Mouse (Mus musculus) liver, postnatal 0 days (tissue): ENCODE data around the gene Mchr1.

ENCODE experiments used
- CTCF ChIP-seq: sonication (generic); IDR thresholded peaks from 2 replicates; pipeline ENCODE4 v1.5.1; 2016; ENCODE audit warnings: antibody characterized with exemption, low read depth
- EP300 ChIP-seq: IDR thresholded peaks from 2 replicates; pipeline ENCODE4 v1.6.1; 2016; ENCODE audit warnings: antibody characterized with exemption, low read depth, mild to moderate bottlenecking

- TF ChIP-seq CTCF (no peak), EP300 (no peak)
Observed at GRCm38 (mm10) chr15:81236062-81236461, 763 bp downstream of the Mchr1 start.
